Mouse (Mus musculus) urinary bladder, postnatal 25 days (tissue): ENCODE results near the gene Grin3b.

Experiments
- DNase-seq: peaks from one replicate; pipeline ENCODE4 v3.0.0; 2022; ENCODE audit warnings: low spot score

The Grin3b gene

GRCm38 (mm10) chr10:80017361-80017760, 46.8 kb downstream of the Grin3b start:
- DNase-seq, result no peak

- no peak for DNase-seq
These were observed 47.3 kb downstream of the Grin3b start for GRCm38 (mm10) chr10:80017771-80018170.

GRCm38 (mm10) chr10:80018739-80019297, 48.3 kb downstream of the Grin3b start:
- DNase-seq, result no peak

GRCm38 (mm10) chr10:80019471-80020131, 49.1 kb downstream of the Grin3b start:
- DNase-seq, result no peak

GRCm38 (mm10) chr10:80020191-80020590, 49.7 kb downstream of the Grin3b start:
- no peak for DNase-seq

- DNase-seq, result no peak
These were observed 50.2 kb downstream of the Grin3b start for GRCm38 (mm10) chr10:80020603-80021319.

GRCm38 (mm10) chr10:80021320-80021641, 50.8 kb downstream of the Grin3b start:
- DNase-seq, result no peak

GRCm38 (mm10) chr10:80022164-80022563, 51.6 kb downstream of the Grin3b start:
- no peak for DNase-seq

- no peak for DNase-seq
These were observed 52.3 kb downstream of the Grin3b start for GRCm38 (mm10) chr10:80022806-80023205.

GRCm38 (mm10) chr10:80023758-80024157, 53.2 kb downstream of the Grin3b start:
- DNase-seq, result no peak

- no peak for DNase-seq
These were observed 53.9 kb downstream of the Grin3b start for GRCm38 (mm10) chr10:80024229-80025043.

- DNase-seq, result no peak
These were observed 54.5 kb downstream of the Grin3b start for GRCm38 (mm10) chr10:80025044-80025347.

- no peak for DNase-seq
These were observed 54.9 kb downstream of the Grin3b start for GRCm38 (mm10) chr10:80025463-80025862.

GRCm38 (mm10) chr10:80025889-80026288, 55.4 kb downstream of the Grin3b start:
- no peak for DNase-seq
